Mouse (Mus musculus) testis, postnatal 10 days (tissue): ENCODE results near the gene Olfr648.

Experiments
- DNase-seq: peaks from one replicate; pipeline ENCODE4 v3.0.0; 2021; ENCODE audit warnings: low spot score

Olfr648 gene

GRCm38 (mm10) chr7:104183292-104183691 lies at the start of gene Olfr648:
TSS of gene Olfr648 (minus strand) at chr7:104183392.
- no peak for DNase-seq

GRCm38 (mm10) chr7:104231203-104231602 lies 48.0 kb upstream of the Olfr648 start:
- DNase-seq: peak; percentile 51

DNA sequence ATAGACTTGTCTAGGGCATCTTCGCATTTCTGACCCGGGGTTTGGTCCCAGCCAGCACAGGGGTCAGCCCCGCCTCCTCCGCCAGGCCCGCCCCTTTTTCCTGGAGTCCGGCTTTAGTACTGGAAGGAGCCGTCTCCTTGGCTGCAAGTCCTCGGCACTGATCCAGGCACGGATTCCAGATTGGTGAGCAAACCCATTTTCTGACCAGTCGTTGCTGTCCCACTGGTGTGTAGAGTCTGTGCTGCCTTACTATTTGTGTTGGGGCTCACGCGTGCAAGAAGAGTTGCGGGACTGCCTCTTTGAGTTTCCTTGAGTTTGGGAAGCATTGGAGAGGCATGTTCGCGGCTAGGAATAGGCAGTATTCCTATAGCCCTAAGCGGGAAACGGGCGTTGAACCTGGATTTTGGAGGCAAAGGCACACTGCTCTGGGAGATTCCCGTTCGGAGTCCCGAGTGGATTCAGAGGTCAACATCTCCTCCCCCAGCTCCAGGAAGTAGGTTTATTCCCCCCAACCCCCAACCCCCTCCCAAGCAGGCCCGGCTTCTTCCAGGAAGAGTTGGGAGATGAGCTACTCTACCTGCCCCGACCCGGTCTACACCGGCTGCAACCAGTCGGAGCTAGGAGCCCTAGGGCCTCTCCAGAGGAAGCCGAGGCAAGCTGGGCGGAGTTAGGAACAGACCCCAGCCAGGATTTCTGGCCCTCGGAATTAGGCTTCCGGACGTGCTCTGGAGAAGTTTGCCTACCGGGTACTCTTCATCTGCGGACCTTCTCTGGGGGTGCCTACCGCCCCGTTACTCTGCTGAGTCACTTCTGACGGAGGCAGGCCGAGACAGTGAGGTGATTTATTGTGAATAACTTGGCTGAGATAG lies 35.7 kb upstream of the Olfr648 start, which contains the start of gene Trim6:
Trim6 (plus strand) TSS at position 93 of the 869 bp plus-strand sequence.
- DNase-seq: peak; percentile 89

DNA sequence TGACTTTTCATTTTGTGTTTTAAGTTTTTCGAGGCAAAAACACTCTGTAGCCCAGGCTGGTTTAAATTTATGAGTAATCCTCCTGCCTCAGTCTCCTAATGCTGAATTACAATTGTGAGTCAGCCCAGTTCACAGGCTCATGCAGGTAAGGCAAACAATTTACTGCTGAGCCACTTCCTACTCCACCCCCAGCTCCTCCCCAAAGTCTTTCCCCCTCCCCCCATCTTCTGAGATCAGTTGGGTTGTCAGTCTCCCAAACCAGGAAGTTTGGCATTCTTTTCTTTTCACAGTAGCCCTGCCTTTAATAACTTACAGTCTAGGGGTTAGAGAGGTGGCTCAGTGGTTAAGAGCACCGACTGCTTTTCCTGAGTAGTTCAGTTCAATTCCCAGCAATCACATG lies 34.7 kb upstream of the Olfr648 start:
- no peak for DNase-seq

GRCm38 (mm10) chr7:104216011-104216535 lies 32.9 kb upstream of the Olfr648 start:
- no peak for DNase-seq

GRCm38 (mm10) chr7:104206197-104206596 lies 23.0 kb upstream of the Olfr648 start:
- DNase-seq: no peak

GRCm38 (mm10) chr7:104199822-104200221 lies 16.6 kb upstream of the Olfr648 start:
- DNase-seq: peak; percentile 78

DNA sequence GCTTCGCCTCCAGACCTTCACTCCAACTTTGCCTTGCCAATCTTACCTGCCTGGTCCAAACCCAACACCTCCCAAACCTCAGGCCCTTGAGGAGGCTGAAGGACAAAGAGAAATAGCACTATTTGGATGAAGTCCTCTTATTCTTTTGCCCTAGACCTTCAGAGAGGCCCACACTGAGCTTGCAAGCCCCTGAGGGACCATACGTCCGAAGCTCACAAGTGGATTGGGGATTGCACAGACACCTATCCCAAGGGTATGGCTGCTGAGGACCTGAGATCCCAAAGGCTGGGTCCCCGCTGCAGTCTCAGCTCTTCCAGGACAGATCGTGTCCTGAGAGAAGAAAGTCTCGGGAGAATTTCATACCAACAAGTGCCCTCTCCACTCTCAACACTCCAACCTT lies 12.7 kb upstream of the Olfr648 start, which contains the start of gene Olfr649:
Olfr649 (minus strand) TSS at position 101 of the 400 bp plus-strand sequence.
- DNase-seq: no peak

DNA sequence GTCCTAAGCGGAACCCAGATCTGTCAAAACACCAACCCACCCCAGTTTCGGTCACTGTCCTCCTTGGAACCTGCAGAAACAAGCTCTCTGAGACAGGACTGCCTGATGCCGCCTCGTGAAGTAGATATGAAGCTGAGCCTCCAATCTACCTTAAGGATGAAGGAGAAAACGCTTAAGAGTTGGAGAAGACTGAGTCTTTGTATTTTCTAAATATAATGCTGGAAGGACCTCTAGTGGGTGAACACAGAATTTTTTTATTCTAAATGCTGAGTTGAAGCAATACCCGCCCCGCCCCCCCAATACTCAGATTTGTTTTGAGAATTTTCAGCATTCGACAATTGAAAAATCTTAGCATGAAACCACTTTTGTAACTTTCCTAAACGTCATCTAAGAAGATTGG lies 8.1 kb upstream of the Olfr648 start:
- no peak for DNase-seq

GRCm38 (mm10) chr7:104179074-104179473 lies 4.1 kb downstream of the Olfr648 start:
- DNase-seq: no peak

GRCm38 (mm10) chr7:104178422-104179054 lies 4.7 kb downstream of the Olfr648 start:
- no peak for DNase-seq

DNA sequence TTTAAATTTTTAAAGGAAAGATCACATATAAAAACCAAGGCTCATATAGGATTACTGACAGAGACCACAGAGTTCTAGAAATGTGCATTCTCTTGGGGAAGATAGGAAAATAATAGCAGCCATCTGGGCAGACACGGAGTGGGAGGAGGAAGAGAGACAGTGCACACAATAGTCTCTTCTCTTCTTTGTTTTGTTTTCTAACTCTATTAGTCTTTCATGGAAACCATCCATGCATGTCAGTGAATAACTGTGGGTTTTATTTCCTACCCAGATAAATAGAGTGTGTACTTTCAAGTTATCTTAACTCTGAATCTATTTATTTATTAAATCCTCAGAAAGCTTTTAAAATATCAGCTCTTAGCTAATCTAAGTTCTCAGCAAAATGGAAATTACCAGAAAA lies 8.1 kb downstream of the Olfr648 start:
- DNase-seq: no peak

- DNase-seq: no peak
These were observed 13.5 kb downstream of the Olfr648 start for GRCm38 (mm10) chr7:104169634-104170204.

DNA sequence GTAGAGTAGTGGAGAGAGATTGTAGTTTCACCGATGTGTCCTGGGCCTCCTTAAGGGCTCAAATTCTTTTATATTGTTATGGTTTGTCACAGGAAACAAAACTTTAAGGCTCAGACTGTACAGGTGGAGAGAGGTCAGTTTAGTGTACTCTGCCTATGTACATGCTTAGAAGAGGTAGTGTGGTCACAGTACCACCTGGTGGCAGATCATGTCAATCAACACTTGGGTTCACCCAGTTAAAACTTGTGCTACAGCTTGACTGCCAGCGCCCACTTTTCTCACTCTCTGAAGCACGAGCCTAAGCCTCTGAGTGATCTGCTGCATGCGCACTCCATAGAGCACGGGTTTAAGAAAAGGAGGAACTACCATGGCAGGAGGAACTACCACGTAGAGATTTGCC lies 16.1 kb downstream of the Olfr648 start:
- no peak for DNase-seq

DNA sequence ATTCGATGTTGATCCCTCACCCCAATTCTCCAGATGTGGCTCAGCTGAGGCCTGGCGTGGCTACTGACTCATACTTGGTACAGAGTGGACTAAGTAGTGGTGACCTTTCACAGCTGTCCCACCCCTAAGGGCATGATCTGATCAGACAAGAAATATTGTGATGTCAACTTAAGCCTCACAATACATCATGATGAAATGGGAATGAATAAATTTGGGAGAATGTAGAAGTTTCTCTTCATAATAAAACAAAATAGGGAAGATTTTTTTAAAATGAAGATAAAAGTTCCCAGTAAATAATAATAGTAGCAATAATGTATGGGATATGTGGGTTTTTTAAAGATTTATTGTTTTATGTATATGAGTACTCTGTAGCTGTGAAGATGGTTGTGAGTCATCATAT lies 32.7 kb downstream of the Olfr648 start, which contains the start of gene Ubqlnl:
Ubqlnl (minus strand) TSS at position 101 of the 400 bp plus-strand sequence.
- DNase-seq: no peak

DNA sequence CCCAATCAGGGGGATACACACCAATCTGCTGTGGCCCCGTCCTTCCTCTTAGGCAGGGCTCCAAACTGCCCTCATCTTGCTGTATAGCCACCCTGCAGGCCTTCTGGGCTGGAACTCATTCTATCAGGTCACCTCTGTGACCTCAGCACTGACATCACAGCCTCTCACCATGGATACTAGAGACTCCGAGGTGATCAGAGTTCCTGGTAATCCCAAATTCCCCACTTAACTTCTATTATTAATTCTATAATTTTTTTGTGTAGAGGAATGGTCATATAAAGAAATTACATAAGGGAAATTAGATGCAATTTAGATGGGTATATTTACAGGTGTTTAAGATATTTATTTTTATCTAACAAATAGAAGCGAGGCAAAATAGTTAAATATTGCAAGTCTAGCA lies 40.0 kb downstream of the Olfr648 start, which contains the start of gene Ubqln3:
Ubqln3 (minus strand) TSS at position 101 of the 400 bp plus-strand sequence.
- DNase-seq: no peak

DNA sequence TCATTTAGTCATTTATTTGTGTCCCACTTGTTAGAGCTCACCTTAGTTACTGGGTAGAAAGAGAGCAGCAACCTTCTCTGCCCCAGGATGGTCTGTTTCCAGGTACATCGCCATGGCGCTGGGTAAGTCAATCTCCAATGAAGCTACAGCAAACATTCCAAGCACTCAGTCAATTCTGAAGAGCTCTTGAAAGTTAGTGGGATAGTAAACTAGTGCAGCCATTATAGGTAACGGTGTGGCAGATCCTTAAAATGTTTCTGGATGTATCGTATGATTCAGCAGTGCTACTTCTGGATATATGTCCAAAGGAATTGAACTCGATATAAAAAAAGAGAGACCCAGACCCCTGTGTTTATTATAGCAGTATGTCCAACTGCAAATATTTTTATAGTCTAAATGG lies 45.9 kb downstream of the Olfr648 start, which contains the start of gene Olfr643:
Olfr643 (minus strand) TSS at position 101 of the 400 bp plus-strand sequence.
- no peak for DNase-seq

- DNase-seq: no peak
These were observed 53.5 kb downstream of the Olfr648 start, which contains the start of gene Ubqln5 for GRCm38 (mm10) chr7:104129726-104130125. TSS of gene Ubqln5 (minus strand) at chr7:104129826.
